Mouse (Mus musculus) C2C12 (cell line): Measurements from ENCODE around the gene Oaf. TPM values are rescaled to one million over a fixed set of nuclear protein-coding genes. Genes with fewer than 3 reads are reported as not detected.

Source experiments
- H3K27me3 ChIP-seq: one replicate; pipeline ENCODE4 v1.6.1; 2011; ENCODE audit not compliant: control insufficient read depth, insufficient read depth, insufficient read length
- H3K36me3 ChIP-seq: one replicate; pipeline ENCODE4 v1.6.1; 2011; ENCODE audit not compliant: control insufficient read depth, insufficient read depth
- H3K4me3 ChIP-seq: one replicate; pipeline ENCODE4 v1.5.1; 2011; ENCODE audit warnings: mild to moderate bottlenecking, control low read depth; ENCODE audit not compliant: poor library complexity, insufficient read depth, severe bottlenecking
- H3K79me2 ChIP-seq: one replicate; pipeline ENCODE4 v1.6.1; 2011; ENCODE audit not compliant: control insufficient read depth, insufficient read depth
- H3K79me3 ChIP-seq: one replicate; pipeline ENCODE4 v1.6.1; 2011; ENCODE audit warnings: low read depth, control low read depth
- H3ac ChIP-seq: one replicate; pipeline ENCODE3; 2011; ENCODE audit warnings: low read depth; ENCODE audit not compliant: control insufficient read depth, insufficient read length
- CEBPB ChIP-seq: IDR thresholded peaks from one replicate; pipeline ENCODE4 v1.6.1; 2011; ENCODE audit warnings: low read depth, mild to moderate bottlenecking, control low read depth, moderate library complexity
- CTCF ChIP-seq: IDR thresholded peaks from one replicate; pipeline ENCODE4 v1.5.1; 2011; ENCODE audit not compliant: control insufficient read depth, insufficient read depth, insufficient read length
- FOSL1 ChIP-seq: IDR thresholded peaks from one replicate; pipeline ENCODE4 v1.8.0; 2011; ENCODE audit warnings: mild to moderate bottlenecking, low read length; ENCODE audit not compliant: poor library complexity, insufficient read depth, severe bottlenecking
- MAX ChIP-seq: IDR thresholded peaks from one replicate; pipeline ENCODE4 v1.6.1; 2011; ENCODE audit warnings: mild to moderate bottlenecking, control low read depth
- MYOD1 ChIP-seq: IDR thresholded peaks from one replicate; pipeline ENCODE4 v1.6.1; 2011; ENCODE audit warnings: low read depth; ENCODE audit not compliant: control insufficient read depth, insufficient read length
- MYOG ChIP-seq: IDR thresholded peaks from one replicate; pipeline ENCODE4 v1.6.1; 2011; ENCODE audit not compliant: control insufficient read depth, insufficient read length; ENCODE audit errors: extremely low read depth
- USF1 ChIP-seq: IDR thresholded peaks from one replicate; pipeline ENCODE4 v1.6.1; 2011; ENCODE audit warnings: low read depth, mild to moderate bottlenecking, control low read depth, moderate library complexity
- polyA plus RNA-seq: library from polyadenylated mRNA; unstranded; fragments of >200 nt; fragmentation: generic; extraction: Trizol; gene quantifications from one replicate; pipeline ENCODE4 v1.2.1, GENCODE M21; 2012; ENCODE audit warnings: missing spikeins

Oaf gene
- polyA plus RNA-seq, 1 experiment, result 86.9 TPM

DNA sequence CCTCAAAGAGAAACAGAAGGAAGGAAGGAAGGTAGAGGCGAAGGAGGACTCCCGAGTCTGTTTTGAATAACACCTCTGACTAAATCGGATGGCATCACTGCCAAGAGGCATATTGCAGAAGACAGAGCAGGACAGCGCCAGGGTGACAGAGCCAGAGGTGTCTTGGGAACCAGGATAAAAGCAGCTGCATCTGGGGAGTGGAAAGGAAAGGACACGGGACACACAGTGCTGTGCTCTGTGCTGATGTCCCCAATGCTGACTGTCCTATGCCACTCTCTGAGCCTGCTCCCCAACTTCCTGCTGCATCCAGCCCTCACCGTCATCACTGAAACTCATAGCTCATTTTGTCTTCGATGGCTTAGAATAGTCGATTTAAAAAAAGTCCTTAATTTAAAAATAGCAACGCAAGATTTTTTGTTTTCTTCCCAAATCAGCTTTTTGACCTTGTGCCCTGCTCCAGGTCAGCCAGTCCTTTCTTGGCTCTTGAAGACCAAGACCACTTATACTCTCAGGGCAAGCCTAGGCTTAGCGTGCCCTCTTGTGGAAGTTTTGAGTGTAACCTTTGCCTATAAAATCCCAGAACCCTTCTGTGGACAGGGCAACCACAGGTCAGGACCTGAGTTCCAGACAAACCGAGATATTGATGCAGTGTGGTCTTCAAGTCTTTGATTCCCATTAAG, 28.8 kb downstream of the Oaf start:
- no peaks in the 10 kb centered on the region for H3K79me3 ChIP-seq
- H3K36me3 ChIP-seq, result no peaks in the 10 kb centered on the region
- no peak overlapping the region for H3ac ChIP-seq
- H3K79me2 ChIP-seq, result no peaks in the 10 kb centered on the region
- no peak overlapping the region for H3K4me3 ChIP-seq
- no peak for TF ChIP-seq FOSL1
- TF ChIP-seq MAX, result peak; percentile 19
- TF ChIP-seq MYOG, result no peak
- peaks cover 9% of the 10 kb centered on the region for H3K27me3 ChIP-seq

DNA sequence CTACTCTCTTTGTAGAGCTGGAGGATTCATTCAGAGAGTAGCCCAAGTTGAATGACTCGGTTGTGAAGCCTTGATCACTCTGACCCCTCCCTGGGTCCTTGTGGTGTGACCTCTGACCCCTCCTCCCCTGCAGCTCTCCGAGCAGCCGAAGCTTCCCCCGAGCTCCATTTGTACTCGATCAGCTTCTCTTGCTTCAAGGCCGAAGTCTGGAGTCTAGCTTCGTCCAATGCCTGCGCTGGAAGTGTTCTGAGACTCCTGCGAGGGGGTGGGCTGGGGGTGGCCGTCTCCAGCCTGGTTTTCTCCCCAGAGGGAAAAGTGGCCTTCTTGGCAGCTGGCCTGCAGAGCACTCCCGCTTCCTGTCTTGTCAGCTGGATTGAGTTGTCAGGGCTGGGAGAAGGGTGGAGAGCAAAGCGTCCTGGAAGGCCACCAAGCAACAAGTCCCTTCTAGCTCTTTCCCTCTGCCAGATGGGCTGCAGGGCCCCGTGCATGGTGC, 29.5 kb downstream of the Oaf start, which contains the start of gene Pou2f3:
Gene Pou2f3 (minus strand): TSS at position 180 of the 493 bp plus-strand sequence.
- no peak within 1 kb of the TSS for H3ac ChIP-seq
- H3K79me3 ChIP-seq, result no peaks in the 10 kb centered on the region
- H3K27me3 ChIP-seq, result peaks cover 15% of the 10 kb centered on the region
- H3K36me3 ChIP-seq, result no peaks in the 10 kb centered on the region
- no peak for TF ChIP-seq CTCF
- TF ChIP-seq FOSL1, result no peak
- TF ChIP-seq MYOD1, result no peak
- no peak for TF ChIP-seq USF1
- TF ChIP-seq MAX, result no peak
- no peak for TF ChIP-seq MYOG
- no peak for TF ChIP-seq CEBPB
- no peaks in the 10 kb centered on the region for H3K79me2 ChIP-seq
- no peak within 1 kb of the TSS for H3K4me3 ChIP-seq

DNA sequence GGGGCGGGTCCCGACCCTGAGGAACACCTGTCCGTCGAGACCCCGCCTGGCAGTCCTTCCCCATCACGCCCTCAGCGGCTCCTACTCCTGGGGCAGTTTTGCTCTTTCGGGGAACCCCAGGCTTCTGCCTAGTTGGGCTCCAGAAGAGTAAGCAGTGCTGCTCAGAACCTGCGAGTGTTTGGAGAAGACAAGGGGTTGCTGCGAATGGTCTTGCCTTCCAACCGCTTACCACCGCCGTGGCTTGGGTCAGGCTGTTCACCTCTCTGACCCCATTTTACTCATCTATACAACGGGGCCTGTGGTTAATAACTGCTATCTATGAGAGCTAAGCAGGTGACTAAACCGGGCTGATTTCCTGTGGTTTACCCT, 33.7 kb downstream of the Oaf start:
- no peak overlapping the region for H3K4me3 ChIP-seq
- no peaks in the 10 kb centered on the region for H3K79me2 ChIP-seq
- H3K79me3 ChIP-seq, result no peaks in the 10 kb centered on the region
- no peak overlapping the region for H3ac ChIP-seq
- no peaks in the 10 kb centered on the region for H3K36me3 ChIP-seq
- peaks cover 54% of the 10 kb centered on the region for H3K27me3 ChIP-seq
- TF ChIP-seq USF1 (no peak), CEBPB (no peak), FOSL1 (no peak), MYOG (no peak), CTCF (no peak), MAX (no peak), MYOD1 (no peak)

DNA sequence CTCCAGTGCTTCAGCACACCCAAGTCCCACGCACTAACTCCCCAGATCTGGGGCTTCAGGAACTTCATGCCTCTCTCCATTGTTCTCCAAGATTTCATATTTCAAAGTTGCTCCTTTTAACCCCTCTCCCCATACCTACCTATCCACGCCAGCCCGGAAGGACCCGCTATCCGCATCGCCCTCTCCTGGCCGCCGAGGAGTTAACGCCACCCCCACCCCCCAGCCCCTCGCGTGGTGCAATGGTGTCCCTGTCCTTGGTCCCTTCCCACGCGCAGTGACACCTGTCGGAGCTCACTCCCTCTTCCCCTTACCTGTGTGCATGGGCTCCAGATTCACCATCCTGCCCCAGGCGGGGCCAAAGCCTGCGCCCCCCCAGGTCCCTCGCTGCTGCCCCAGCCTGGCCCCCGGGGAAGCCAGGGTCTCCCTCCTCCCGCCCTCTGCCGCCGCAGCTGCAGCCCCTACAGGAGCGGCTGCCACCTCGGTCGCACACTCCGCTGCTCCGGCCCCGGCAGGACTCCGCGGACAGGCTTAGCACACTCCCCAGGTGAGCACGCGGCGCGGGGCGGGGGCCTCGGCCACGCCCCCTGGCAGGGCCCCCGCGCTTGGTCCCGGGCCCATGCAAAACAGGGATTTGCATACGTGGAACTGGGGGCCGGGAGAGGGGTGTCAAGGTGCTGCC, 34.2 kb downstream of the Oaf start:
- no peak overlapping the region for H3K4me3 ChIP-seq
- no peaks in the 10 kb centered on the region for H3K36me3 ChIP-seq
- no peak overlapping the region for H3ac ChIP-seq
- no peaks in the 10 kb centered on the region for H3K79me3 ChIP-seq
- peaks cover 60% of the 10 kb centered on the region for H3K27me3 ChIP-seq
- no peak for TF ChIP-seq MAX
- no peak for TF ChIP-seq CEBPB
- no peak for TF ChIP-seq MYOG
- no peak for TF ChIP-seq CTCF
- TF ChIP-seq USF1, result no peak
- TF ChIP-seq FOSL1, result no peak
- TF ChIP-seq MYOD1, result no peak
- no peaks in the 10 kb centered on the region for H3K79me2 ChIP-seq

DNA sequence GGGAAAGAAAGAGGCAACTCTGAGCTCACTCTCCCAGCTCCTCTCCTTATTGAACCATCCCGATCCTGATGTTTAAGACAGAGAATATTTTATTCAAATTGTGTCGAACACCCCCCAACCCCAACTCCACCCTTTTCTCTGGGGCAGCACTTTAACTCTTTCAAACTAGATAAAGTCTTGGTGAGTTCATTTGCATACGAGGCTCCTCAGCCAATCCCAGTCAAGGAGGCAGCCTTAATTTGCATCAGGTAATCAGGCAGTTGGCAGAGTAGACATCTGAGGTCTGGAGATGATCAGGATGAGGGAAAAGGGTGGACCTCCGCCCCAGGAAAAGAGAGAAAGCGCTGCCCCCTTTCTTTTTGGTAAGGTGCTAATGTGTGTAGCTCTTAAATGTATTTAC, 39.5 kb downstream of the Oaf start:
- Histone ChIP-seq H3K79me3 (no peaks in the 10 kb centered on the region), H3ac (no peak overlapping the region), H3K36me3 (no peaks in the 10 kb centered on the region), H3K79me2 (no peaks in the 10 kb centered on the region), H3K27me3 (peaks cover 66% of the 10 kb centered on the region), H3K4me3 (no peak overlapping the region)
- TF ChIP-seq FOSL1, result no peak

DNA sequence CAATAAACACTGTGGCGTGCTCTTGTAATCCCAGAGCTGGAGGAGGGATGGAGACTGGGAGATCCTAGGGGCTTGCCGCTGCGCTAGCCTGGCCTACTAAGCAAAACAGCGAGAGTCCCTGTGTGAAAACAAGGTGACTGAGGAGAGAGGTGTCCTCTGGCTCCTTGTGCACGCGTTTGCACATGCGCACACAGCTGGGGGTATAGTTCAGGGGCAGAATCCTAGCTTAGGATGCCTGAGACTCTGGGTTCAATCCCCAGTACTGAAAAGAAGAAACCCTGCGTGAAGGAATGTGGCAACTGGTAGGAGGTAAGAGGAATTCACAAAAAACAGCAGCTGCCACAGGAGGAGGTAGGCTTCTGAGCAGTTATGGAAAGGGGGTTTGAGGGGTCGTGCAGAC, 45.7 kb downstream of the Oaf start:
- Histone ChIP-seq H3K79me3 (no peaks in the 10 kb centered on the region), H3K79me2 (no peaks in the 10 kb centered on the region), H3K36me3 (no peaks in the 10 kb centered on the region), H3K4me3 (no peak overlapping the region), H3K27me3 (peaks cover 22% of the 10 kb centered on the region), H3ac (no peak overlapping the region)
- TF ChIP-seq MYOG (no peak), USF1 (no peak), CEBPB (no peak), MAX (no peak), FOSL1 (no peak), CTCF (no peak), MYOD1 (no peak)
